Mouse (Mus musculus) left cerebral cortex, postnatal 14 days (tissue): ENCODE measurements at regions not wholly inside any gene's neighbourhood (a gene's known extent, or its start where the extent isn't known, plus 50 kb on each side); places are given as distances from the start of the nearest gene placed in this dataset.
A peak's percentile ranks its signal among the peaks of the same experiment; 100 is the strongest.

Experiments
- DNase-seq, 2 experiments: peaks; one replicate each; pipeline ENCODE4 v3.0.0; 2021 to 2022; ENCODE audit warnings: low spot score in 2 of 2, mixed read lengths in 1 of 2
- intact Hi-C: fragments of 180-260 bp; cut with DNase I; formaldehyde crosslinking; loops from one replicate; pipeline ENCODE4 v1.15.1; 2025

GRCm38 (mm10) chr11:17686806-17687205 lies 266.9 kb downstream of the Etaa1 start:
- no peak for DNase-seq
- intact Hi-C loops: no loop called here

- intact Hi-C loops: no loop called here
- no peak for DNase-seq
These were observed 259.5 kb downstream of the Etaa1 start for GRCm38 (mm10) chr11:17694145-17694544.

- intact Hi-C loops: no loop called here
- DNase-seq: no peak
These were observed 244.9 kb downstream of the Etaa1 start for GRCm38 (mm10) chr11:17708769-17709168.

GRCm38 (mm10) chr11:17722051-17722450 lies 231.6 kb downstream of the Etaa1 start:
- intact Hi-C loops: no loop called here

GRCm38 (mm10) chr11:17727258-17728034 lies 226.2 kb downstream of the Etaa1 start:
- intact Hi-C loops: no loop called here

More at GRCm38 (mm10) chr11:17722051-17722450, 231.6 kb downstream of the Etaa1 start:
- no peak for DNase-seq

DNA sequence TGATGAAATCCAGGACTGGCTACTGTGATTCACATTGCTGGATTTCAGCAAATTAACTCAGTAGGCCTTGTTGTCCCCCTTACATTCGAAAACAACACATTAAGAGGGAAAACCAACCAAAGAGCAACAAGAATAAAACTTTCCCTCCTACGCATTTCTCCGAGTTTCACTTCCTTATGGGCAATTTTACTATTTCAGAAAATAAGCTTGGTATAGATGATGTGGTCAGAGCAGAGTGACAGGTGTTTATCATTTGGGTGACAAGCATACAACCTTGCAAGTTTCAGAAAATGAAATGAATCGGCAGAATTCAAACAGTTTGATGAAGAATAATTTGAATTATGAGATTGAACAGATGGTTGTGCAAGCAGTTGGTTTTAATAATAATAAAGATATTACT lies 220.6 kb downstream of the Etaa1 start:
- intact Hi-C loops: no loop called here
- no peak for DNase-seq

More at GRCm38 (mm10) chr11:17727258-17728034, 226.2 kb downstream of the Etaa1 start:
- DNase-seq: no peak

DNA sequence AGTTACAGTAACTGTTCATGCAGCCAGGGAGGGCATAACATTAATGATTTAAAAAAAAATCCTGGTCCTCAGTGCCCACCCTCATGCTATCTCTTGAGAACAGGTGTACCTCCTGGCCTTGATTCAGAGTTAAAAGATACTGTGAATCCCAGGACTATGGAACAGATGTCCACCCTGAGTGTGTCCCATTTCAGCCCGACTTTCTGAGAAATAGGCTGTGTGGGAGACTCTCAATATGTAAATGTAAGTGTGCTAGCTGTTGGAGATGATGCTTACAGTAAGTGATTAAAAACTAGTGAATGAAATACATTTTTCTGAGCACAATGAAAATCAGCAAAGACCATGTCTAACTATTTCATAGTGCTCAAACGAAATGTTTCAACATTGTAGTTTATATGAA lies 219.2 kb downstream of the Etaa1 start:
- intact Hi-C loops: no loop called here
- DNase-seq: peak in 1 of 2 experiments; percentile 2

DNA sequence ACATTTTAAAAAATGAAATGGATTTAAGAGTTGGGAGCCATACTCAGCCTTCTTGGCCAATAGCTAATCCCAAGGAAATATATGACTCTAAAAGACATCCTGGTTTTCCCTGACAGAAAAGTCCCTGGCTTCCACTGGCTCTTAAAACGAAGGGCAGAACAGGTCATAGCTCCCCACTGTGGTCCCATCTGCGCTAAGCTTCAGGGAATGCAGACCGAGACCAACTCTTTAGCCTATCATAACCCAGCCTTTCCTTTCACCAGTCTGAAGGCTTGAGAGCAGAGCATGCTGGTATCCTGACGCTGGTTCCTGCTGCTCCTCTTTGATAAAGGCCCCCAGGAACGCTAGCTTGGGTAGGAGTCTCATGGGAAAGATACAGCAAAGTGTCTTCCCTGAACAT lies 214.8 kb downstream of the Etaa1 start:
- DNase-seq: no peak
- intact Hi-C loops: no loop called here

DNA sequence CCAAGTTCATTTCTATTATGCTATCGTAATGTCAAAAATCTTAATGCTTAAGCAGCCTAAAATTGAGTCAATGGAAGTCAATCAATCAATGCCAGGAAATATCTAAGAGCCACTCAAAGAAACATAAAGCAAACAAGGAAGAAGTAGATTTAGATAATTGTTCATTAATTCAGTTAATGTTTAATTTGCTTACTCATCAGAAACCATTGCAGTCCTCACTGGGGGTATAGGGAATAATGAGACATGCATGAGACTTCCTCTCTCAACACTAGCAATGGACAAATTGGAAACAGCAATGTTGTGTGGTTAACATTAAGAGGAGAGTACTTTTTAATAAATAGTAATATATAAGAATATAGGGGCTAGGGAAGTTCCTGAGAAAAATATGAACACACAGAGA lies 209.9 kb downstream of the Etaa1 start:
- no peak for DNase-seq
- intact Hi-C loops: no loop called here

- DNase-seq: no peak
- intact Hi-C loops: no loop called here
These were observed 203.3 kb downstream of the Etaa1 start for GRCm38 (mm10) chr11:17750345-17750744.

- no peak for DNase-seq
- intact Hi-C loops: no loop called here
These were observed 194.5 kb downstream of the Etaa1 start for GRCm38 (mm10) chr11:17759224-17759623.

DNA sequence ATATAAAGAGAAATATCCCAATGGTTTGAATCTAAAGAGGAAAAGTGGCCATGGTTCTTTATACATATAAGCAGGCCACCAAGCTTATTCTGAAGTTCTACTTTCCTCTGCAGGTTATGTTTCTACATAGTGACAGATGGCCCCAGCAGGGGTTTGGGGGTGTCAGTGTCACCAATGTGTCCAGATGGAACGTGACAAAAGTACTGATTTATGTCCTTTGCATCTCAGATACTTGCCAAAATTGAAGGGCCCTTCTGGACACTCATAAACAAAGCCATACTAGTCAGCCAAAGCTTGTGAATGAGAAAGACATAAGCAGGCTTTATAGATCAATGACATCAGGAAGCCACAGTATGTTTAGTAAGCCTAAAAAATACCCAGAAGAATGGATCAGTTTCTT lies 190.3 kb downstream of the Etaa1 start:
- intact Hi-C loops: no loop called here
- no peak for DNase-seq

DNA sequence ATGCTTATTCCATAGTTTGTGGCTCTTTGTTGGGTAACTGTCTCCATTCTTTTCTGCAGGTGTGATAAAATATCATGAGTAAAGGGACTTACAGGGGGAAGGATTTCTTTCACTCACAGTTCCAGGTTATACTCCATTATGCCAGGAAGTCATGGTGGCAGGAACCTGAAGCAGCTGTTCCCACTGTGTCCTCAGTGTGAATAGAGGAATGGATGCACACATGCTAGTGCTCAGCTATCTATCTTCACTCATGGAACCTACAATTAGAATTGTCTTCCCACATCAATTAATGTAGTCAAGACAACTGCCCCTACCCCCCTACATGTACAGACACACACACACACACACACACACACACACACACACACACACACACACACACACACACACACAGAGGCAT lies 189.5 kb downstream of the Etaa1 start:
- no peak for DNase-seq
- intact Hi-C loops: no loop called here

DNA sequence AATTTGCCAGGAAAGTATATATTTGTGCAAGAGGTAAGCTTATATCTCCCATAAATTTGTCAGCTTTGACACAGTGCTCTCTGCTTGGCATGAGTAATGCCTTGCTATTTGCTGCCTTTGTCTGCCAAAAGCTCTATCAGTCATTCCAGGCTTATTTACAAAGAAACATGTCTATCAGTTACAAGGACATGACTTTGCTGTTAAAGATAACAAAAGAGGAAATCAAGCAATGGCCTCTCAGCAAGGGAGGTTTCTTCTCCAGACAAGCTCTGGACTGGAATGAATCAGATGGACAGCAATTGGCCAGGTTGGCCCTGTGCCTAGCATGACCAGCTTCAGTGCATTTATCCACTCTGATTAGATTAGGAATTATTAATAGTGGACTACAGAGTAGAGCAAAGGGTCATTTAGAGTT lies 185.3 kb downstream of the Etaa1 start:
- DNase-seq: no peak
- intact Hi-C loops: no loop called here

- DNase-seq: no peak
- intact Hi-C loops: no loop called here
These were observed 184.7 kb downstream of the Etaa1 start for GRCm38 (mm10) chr11:17768837-17769466.

DNA sequence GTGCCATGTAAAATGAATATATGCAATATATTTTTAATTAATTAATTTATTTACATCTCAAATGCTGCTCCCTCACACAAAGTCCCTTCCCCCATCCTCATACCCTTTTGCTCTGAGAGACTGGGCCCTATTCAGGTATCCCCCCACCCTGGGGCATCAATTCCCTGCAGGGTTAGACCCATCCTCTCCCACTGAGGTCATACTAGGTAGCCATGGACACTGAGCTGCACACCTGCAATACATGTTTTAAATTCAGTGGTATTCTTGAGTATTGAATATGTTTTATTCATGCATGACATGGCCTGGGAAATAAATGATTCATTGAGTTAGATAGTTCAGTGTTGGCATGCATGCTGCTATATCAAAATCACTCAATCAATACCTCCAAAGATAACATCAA lies 156.0 kb downstream of the Etaa1 start:
- intact Hi-C loops: no loop called here
- no peak for DNase-seq

DNA sequence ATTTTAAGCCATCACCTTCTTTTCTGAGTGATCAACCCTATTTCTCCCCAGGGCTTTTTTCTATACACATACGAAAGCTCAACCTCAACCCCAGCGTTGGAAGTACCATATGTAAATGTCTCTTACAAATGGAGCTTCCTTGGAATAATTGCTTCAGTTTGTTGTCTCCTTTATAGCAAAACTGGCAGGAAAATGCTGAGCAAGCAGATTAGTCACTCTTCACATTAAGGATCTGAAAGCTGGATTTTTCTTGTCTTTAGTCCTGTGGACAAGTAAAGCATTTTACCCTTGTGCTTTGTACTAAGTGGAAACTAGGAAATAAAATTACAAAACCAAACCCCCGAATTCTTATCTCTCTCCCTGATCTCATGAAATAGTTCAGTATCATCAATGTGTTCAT lies 145.8 kb downstream of the Etaa1 start:
- DNase-seq: no peak
- intact Hi-C loops: no loop called here

DNA sequence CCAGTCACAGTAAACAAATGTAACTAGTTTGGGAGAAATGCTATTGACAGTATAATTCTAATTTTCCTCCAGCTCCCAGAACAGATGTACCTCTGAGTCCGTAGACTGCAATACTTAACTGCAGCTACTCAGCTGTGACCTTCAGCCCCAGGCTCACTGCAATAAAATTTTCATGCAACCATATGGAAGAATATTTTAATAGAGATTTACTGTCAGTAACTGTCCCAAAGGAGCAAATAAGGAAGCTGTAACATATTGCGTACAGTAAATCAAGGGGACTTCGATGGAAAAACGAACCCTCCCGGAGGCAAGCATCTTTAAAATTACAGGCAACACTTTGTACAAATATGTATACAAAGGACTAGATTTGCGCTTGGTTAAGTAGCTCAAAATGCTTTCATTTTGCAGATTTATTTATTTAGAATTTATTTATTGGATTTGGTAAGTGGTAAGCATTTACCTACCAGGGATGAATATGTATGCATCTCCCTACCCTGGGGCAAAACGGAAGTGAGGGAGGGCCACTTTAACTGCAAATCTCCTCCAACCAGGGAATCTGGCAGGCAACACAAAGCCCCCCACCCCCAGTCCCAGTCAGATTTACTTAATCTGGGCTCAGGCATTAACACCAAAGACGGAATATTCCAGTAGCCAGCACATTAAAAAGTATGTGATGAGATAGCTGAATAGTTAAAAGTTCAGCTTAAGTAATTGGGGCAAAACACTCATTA lies 141.7 kb downstream of the Etaa1 start:
- no peak for DNase-seq
- intact Hi-C loops: no loop called here

DNA sequence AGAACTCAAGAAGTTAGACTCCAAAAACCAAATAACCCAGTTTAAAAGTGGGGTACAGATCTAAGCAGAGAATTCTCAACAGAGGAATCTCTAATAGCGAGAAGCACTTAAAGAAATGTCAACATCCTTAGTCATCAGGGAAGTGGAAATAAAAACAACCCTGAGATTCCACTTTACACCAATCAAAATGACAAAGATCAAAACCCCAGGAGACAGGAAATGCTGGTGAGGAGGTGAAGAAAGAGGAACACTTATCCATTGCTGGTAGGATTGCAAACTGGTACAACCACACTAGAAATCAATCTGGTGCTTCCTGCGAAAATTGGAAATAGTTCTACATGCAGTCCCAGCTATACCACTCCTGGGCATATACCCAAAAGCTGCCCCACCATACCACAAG lies 111.0 kb downstream of the Etaa1 start:
- intact Hi-C loops: no loop called here
- DNase-seq: no peak

GRCm38 (mm10) chr11:17852405-17852804 lies 101.3 kb downstream of the Etaa1 start:
- DNase-seq: peak; percentile 23 to 56
- intact Hi-C loops: no loop called here
